Mouse (Mus musculus) midbrain, embryonic 14.5 days (tissue): ENCODE data around the gene Rmdn3. TPM values are rescaled to one million over a fixed set of nuclear protein-coding genes. Genes with fewer than 3 reads are reported as not detected.
A peak's percentile ranks its signal among the peaks of the same experiment; 100 is the strongest.

Experiments used
- ATAC-seq: fragments of 200-750 bp; cut with Nextera tagmentation; 2 replicates; pipeline ENCODE4 v1.8.0; 2017; ENCODE audit warnings: moderate number of reproducible peaks, moderate library complexity; ENCODE audit not compliant: low FRiP score, low TSS enrichment
- DNase-seq: peaks from one replicate; pipeline ENCODE4 v3.0.0-alpha.2; 2015
- H3K27ac ChIP-seq: fragments of 300-500 bp; sonication (generic); replicated peaks from 2 replicates; pipeline ENCODE4 v1.5.1; 2014; ENCODE audit warnings: mild to moderate bottlenecking, low read depth, low read length, moderate library complexity
- H3K27me3 ChIP-seq: fragments of 300-500 bp; sonication (generic); 2 replicates; pipeline ENCODE4 v1.6.1; 2014; ENCODE audit warnings: low read length, control low read depth, mixed read lengths; ENCODE audit not compliant: control insufficient read depth, insufficient read depth
- H3K36me3 ChIP-seq: fragments of 300-500 bp; sonication (generic); 2 replicates; pipeline ENCODE4 v1.6.1; 2014; ENCODE audit warnings: low read length, control low read depth; ENCODE audit not compliant: control insufficient read depth, insufficient read depth
- H3K4me1 ChIP-seq: fragments of 300-500 bp; sonication (generic); 2 replicates; pipeline ENCODE4 v1.6.1; 2014; ENCODE audit warnings: mild to moderate bottlenecking, antibody characterized with exemption, low read length, control low read depth; ENCODE audit not compliant: control insufficient read depth, insufficient read depth
- H3K4me2 ChIP-seq: fragments of 300-500 bp; sonication (generic); 2 replicates; pipeline ENCODE4 v1.6.1; 2014; ENCODE audit warnings: mild to moderate bottlenecking, low read length, moderate library complexity
- H3K4me3 ChIP-seq: fragments of 300-500 bp; sonication (generic); replicated peaks from 2 replicates; pipeline ENCODE4 v1.5.1; 2014; ENCODE audit warnings: low read depth, low read length
- H3K9ac ChIP-seq: fragments of 300-500 bp; sonication (generic); replicated peaks from 2 replicates; pipeline ENCODE4 v1.6.1; 2014; ENCODE audit warnings: mild to moderate bottlenecking, low read length, moderate library complexity
- H3K9me3 ChIP-seq: fragments of 300-500 bp; sonication (generic); 2 replicates; pipeline ENCODE4 v1.6.1; 2016; ENCODE audit warnings: low read length, control low read depth, mixed read lengths; ENCODE audit not compliant: control insufficient read depth
- WGBS: fragments of 180-500 bp; shearing (Covaris S2); extraction: QIAGEN DNeasy Blood & Tissue Kit; methylation state at CpG from one replicate; pipeline ENCODE4 v1.1.7; 2014; 5-methylcytosine and 5-hydroxymethylcytosine counted together
- polyA plus RNA-seq: library from polyadenylated mRNA; unstranded; fragments of >200 nt; fragmentation: Nextera tagmentation; extraction: Ambion mirVana; gene quantifications from 2 replicates; pipeline ENCODE4 v1.2.1, GENCODE M21; 2014

The Rmdn3 gene
- polyA plus RNA-seq, 1 experiment from 2014 or later: 45.7 TPM

GRCm38 (mm10) chr2:119163135-119163534 lies 6.3 kb upstream of the Rmdn3 start:
- no peak overlapping the region for H3K9ac ChIP-seq
- no peak overlapping the region for H3K27ac ChIP-seq
- H3K4me3 ChIP-seq: no peak overlapping the region
- H3K9me3 ChIP-seq: no peaks in the 10 kb centered on the region
- ATAC-seq (no peak), DNase-seq (no peak)
- no peaks in the 10 kb centered on the region for H3K36me3 ChIP-seq
- peaks cover 12% of the 10 kb centered on the region for H3K4me1 ChIP-seq
- no peak overlapping the region for H3K4me2 ChIP-seq
- WGBS: 77% methylated on average over 3 of the region's 3 CpGs
- H3K27me3 ChIP-seq: peaks cover 21% of the 10 kb centered on the region

GRCm38 (mm10) chr2:119161247-119161646 lies 4.4 kb upstream of the Rmdn3 start:
- Histone ChIP-seq H3K36me3 (no peaks in the 10 kb centered on the region), H3K4me2 (no peak overlapping the region), H3K9ac (no peak overlapping the region), H3K27ac (no peak overlapping the region), H3K4me1 (peaks cover 6% of the 10 kb centered on the region), H3K4me3 (no peak overlapping the region), H3K9me3 (no peaks in the 10 kb centered on the region), H3K27me3 (peaks cover 9% of the 10 kb centered on the region)
- no peak for ATAC-seq
- no peak for DNase-seq
- 22% methylated on average over 2 of the region's 2 CpGs for WGBS

GRCm38 (mm10) chr2:119157836-119158235 lies 1.0 kb upstream of the Rmdn3 start:
- peak overlapping the region; percentile 95; the same call in 1 of the 2 replicates for H3K4me2 ChIP-seq
- no peak overlapping the region for H3K27ac ChIP-seq
- no peak overlapping the region for H3K4me3 ChIP-seq
- H3K36me3 ChIP-seq: peaks cover 15% of the 10 kb centered on the region
- H3K4me1 ChIP-seq: peaks cover 14% of the 10 kb centered on the region
- H3K9ac ChIP-seq: no peak overlapping the region
- H3K27me3 ChIP-seq: no peaks in the 10 kb centered on the region
- H3K9me3 ChIP-seq: no peaks in the 10 kb centered on the region
- DNase-seq (no peak), ATAC-seq (no peak)

GRCm38 (mm10) chr2:119156081-119156680 lies 653 bp downstream of the Rmdn3 start:
- DNase-seq: no peak
- 8% methylated on average over 34 of the region's 34 CpGs for WGBS

GRCm38 (mm10) chr2:119155388-119155787 lies 1.4 kb downstream of the Rmdn3 start:
- DNase-seq (no peak), ATAC-seq (no peak)
- WGBS: 92% methylated on average over 9 of the region's 9 CpGs
- peak overlapping the region; percentile 95 for H3K4me2 ChIP-seq
- H3K9ac ChIP-seq: no peak overlapping the region
- no peak overlapping the region for H3K27ac ChIP-seq
- no peak overlapping the region for H3K4me3 ChIP-seq
- no peaks in the 10 kb centered on the region for H3K27me3 ChIP-seq
- peaks cover 38% of the 10 kb centered on the region for H3K36me3 ChIP-seq
- no peaks in the 10 kb centered on the region for H3K9me3 ChIP-seq
- H3K4me1 ChIP-seq: peaks cover 14% of the 10 kb centered on the region

More at GRCm38 (mm10) chr2:119156081-119156680, 653 bp downstream of the Rmdn3 start:
- H3K27ac ChIP-seq: peak overlapping the region; percentile 80
- H3K4me2 ChIP-seq: peak overlapping the region; percentile 95
- peaks cover 14% of the 10 kb centered on the region for H3K4me1 ChIP-seq
- no peaks in the 10 kb centered on the region for H3K9me3 ChIP-seq
- H3K36me3 ChIP-seq: peaks cover 30% of the 10 kb centered on the region
- peak overlapping the region; percentile 94 for H3K4me3 ChIP-seq
- no peak for ATAC-seq
- peak overlapping the region; percentile 89 for H3K9ac ChIP-seq
- no peaks in the 10 kb centered on the region for H3K27me3 ChIP-seq

GRCm38 (mm10) chr2:119154683-119155082 lies 2.2 kb downstream of the Rmdn3 start:
- Histone ChIP-seq H3K4me2 (no peak overlapping the region), H3K4me1 (peaks cover 14% of the 10 kb centered on the region), H3K9ac (no peak overlapping the region), H3K27me3 (no peaks in the 10 kb centered on the region), H3K4me3 (no peak overlapping the region), H3K9me3 (no peaks in the 10 kb centered on the region), H3K27ac (no peak overlapping the region), H3K36me3 (peaks cover 45% of the 10 kb centered on the region)
- DNase-seq: no peak
- ATAC-seq: no peak
- 84% methylated on average over 2 of the region's 2 CpGs for WGBS

- H3K4me2 ChIP-seq: no peak overlapping the region
- WGBS: 88% methylated on average over 6 of the region's 6 CpGs
- H3K4me1 ChIP-seq: peaks cover 10% of the 10 kb centered on the region
- H3K27me3 ChIP-seq: no peaks in the 10 kb centered on the region
- ATAC-seq (no peak), DNase-seq (no peak)
- no peaks in the 10 kb centered on the region for H3K9me3 ChIP-seq
- H3K9ac ChIP-seq: no peak overlapping the region
- H3K4me3 ChIP-seq: no peak overlapping the region
- H3K27ac ChIP-seq: no peak overlapping the region
- peaks cover 68% of the 10 kb centered on the region for H3K36me3 ChIP-seq
Measured at GRCm38 (mm10) chr2:119152255-119152654, 4.6 kb downstream of the Rmdn3 start.

- no peak for DNase-seq
- H3K27me3 ChIP-seq: no peaks in the 10 kb centered on the region
Measured at GRCm38 (mm10) chr2:119147775-119148174, 9.1 kb downstream of the Rmdn3 start.

GRCm38 (mm10) chr2:119147160-119147678 lies 9.6 kb downstream of the Rmdn3 start:
- H3K9ac ChIP-seq: no peak overlapping the region
- no peaks in the 10 kb centered on the region for H3K9me3 ChIP-seq
- 82% methylated on average over 22 of the region's 22 CpGs for WGBS
- ATAC-seq (no peak), DNase-seq (no peak)
- peaks cover 92% of the 10 kb centered on the region for H3K36me3 ChIP-seq
- no peaks in the 10 kb centered on the region for H3K4me1 ChIP-seq
- H3K27me3 ChIP-seq: no peaks in the 10 kb centered on the region
- no peak overlapping the region for H3K4me3 ChIP-seq
- H3K27ac ChIP-seq: no peak overlapping the region
- H3K4me2 ChIP-seq: no peak overlapping the region

More at GRCm38 (mm10) chr2:119147775-119148174, 9.1 kb downstream of the Rmdn3 start:
- Histone ChIP-seq H3K27ac (no peak overlapping the region), H3K4me2 (no peak overlapping the region), H3K4me3 (no peak overlapping the region), H3K36me3 (peaks cover 92% of the 10 kb centered on the region), H3K4me1 (no peaks in the 10 kb centered on the region), H3K9ac (no peak overlapping the region), H3K9me3 (no peaks in the 10 kb centered on the region)
- WGBS: 95% methylated on average over 8 of the region's 8 CpGs
- no peak for ATAC-seq
